In genomic region chr19:41241997-41242396, GRCm38 (mm10) we compare ENCODE assay signal across 20 mouse cellular contexts. TPM values are rescaled to one million over a fixed set of nuclear protein-coding genes. Genes with fewer than 3 reads are reported as not detected.
"Had no signal": no experiment of that assay in that cellular context is flagged by ENCODE, and none has a peak within 500 bp of the region (broad histone marks: within the 10 kb centered on the region; RNA-seq: fewer than 3 reads in every experiment).

No protein-coding gene starts in this region.

- ATAC-seq: hindbrain, embryonic 16.5 days; hindbrain, postnatal 0 days; inflammation-experienced regulatory T-cells, adult 6 months; intestine, embryonic 15.5 days; intestine, embryonic 16.5 days; intestine, postnatal 0 days had no signal

- DNase-seq: heart, postnatal 10 days; heart, postnatal 14 days; heart, postnatal 36 days; heart, postnatal 4 days; kidney, adult 11 months; kidney, adult 18-20 months; kidney, adult 9 months; kidney, postnatal 10 days; kidney, postnatal 14 days; kidney, postnatal 25 days; kidney, postnatal 4 days; layer of hippocampus, adult 9-11 months; layer of hippocampus, postnatal 36 days had no signal

RNA-seq across cellular contexts. Expression of gene Tll2, which starts 35.4 kb away (rescaled TPM):
- total RNA-seq: hematopoietic stem cell, adult 5-6 weeks had no signal
